Mouse (Mus musculus) C2C12 (cell line): ENCODE measurements around the gene Hist1h2br.
"Not testable (repeated sequence)": the region's sequence is repeated elsewhere in the genome, so short reads cannot be mapped to it uniquely, and the experiment has no call there.

Source experiments
- CTCF ChIP-seq: IDR thresholded peaks from one replicate; pipeline ENCODE4 v1.5.1; 2011; ENCODE audit not compliant: control insufficient read depth, insufficient read depth, insufficient read length
- USF1 ChIP-seq: IDR thresholded peaks from one replicate; pipeline ENCODE4 v1.6.1; 2011; ENCODE audit warnings: low read depth, mild to moderate bottlenecking, control low read depth, moderate library complexity

DNA sequence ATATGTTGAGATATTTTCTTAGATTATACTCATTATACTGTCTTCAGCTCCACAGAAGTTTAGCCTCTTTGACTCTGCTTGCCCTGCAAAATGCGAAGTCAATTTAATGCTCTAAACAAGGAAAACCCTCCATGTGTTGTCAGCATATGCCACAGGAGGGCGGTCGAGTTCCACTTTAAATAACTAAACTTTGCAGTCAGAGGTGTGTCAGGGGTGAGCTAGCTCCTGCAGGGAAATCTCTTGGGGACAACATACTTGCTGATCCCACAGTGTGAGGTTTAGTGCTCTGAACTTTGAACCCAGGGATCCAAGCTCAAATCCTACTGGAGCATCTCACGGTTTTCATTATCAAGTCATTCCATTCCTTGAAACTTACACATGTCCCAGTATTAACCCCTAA, 7.0 kb downstream of the Hist1h2br start:
- not testable (repeated sequence) for TF ChIP-seq CTCF, USF1
